Mouse (Mus musculus): ENCODE data around the gene Mgat1. TPM values are rescaled to one million over a fixed set of nuclear protein-coding genes. Genes with fewer than 3 reads are reported as not detected.

Mgat1 gene
- polyA plus RNA-seq, 1 experiment = 44.5 TPM

DNA sequence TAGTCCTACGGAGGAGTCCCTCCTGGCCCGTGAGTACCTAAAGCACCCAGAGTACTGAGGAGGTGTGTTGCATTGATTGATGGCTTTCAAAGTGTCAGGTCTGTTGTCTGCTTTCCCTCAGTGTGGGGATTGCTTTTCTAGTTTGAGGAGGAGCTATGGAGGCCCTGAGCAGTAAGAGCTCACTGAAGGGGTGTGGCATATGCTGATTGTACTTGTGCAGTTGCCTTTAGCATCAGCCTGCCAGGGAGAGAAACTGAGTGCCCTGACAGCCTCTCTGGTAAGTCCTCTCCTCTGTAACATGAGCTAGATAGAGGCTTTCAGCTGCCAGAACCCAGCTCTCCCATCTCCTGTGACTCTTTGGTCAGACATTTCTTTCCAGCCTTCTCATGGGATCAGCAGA lies 3.3 kb downstream of the Mgat1 start:
- H3K4me3 ChIP-seq (ENCODE audit: insufficient read depth, poor library complexity, severe bottlenecking) = no peak overlapping the region
- H3K79me3 ChIP-seq (ENCODE audit: low read depth) = peaks cover 16% of the 10 kb centered on the region
- no peak overlapping the region for H3ac ChIP-seq (ENCODE audit: control insufficient read depth, insufficient read length, low read depth)
- peaks cover 25% of the 10 kb centered on the region for H3K79me2 ChIP-seq (ENCODE audit: control insufficient read depth, insufficient read depth)
- peaks cover 8% of the 10 kb centered on the region for H3K36me3 ChIP-seq (ENCODE audit: control insufficient read depth, insufficient read depth)
- no peaks in the 10 kb centered on the region for H3K27me3 ChIP-seq (ENCODE audit: control insufficient read depth, insufficient read depth, insufficient read length)
- TF ChIP-seq MAX (IDR thresholded peaks at IDR 0.05) (no peak), USF1 (IDR thresholded peaks at IDR 0.05; ENCODE audit: low read depth) (no peak), MYOD1 (IDR thresholded peaks at IDR 0.05; ENCODE audit: control insufficient read depth, insufficient read length, low read depth) (no peak), FOSL1 (IDR thresholded peaks at IDR 0.05; ENCODE audit: insufficient read depth, low read length, poor library complexity, severe bottlenecking) (no peak), CTCF (IDR thresholded peaks at IDR 0.05; ENCODE audit: control insufficient read depth, insufficient read depth, insufficient read length) (no peak), CEBPB (IDR thresholded peaks at IDR 0.05; ENCODE audit: low read depth) (no peak), MYOG (IDR thresholded peaks at IDR 0.05; ENCODE audit: control insufficient read depth, extremely low read depth, insufficient read length) (no peak)

DNA sequence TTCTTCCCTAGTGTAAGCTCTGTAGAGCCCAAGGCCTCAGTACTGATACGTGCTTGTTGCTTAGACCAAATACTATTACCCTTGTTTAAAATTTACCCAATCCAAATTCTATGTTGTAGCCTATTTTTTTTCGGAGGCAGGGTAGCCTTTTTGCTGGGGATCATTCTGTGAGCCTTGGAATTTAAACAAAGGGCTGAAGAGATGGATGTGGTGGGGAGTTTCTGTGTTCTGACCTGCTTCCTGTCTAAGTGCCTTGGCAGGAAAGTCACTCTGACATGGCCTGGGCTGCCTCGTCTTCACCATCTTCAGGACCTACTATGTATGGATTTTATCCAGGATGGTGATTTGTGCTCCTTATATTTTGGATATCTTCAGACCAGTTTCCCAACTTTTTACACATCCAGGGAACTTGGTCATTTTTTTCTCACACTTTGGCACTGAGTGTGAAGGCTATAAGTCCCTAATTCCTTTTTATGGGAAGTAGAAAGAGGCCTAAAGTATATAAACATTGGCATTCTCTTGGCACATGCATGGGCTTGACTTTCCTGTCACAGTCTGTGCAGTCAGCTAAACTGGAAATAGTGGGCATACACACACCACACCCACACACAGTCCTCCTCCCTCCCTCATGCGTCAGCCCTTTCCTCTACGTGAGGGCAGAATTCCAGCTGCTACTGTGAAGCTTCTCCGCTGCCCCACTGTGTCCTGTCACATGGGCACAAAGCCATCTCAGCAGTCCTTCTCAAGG lies 4.4 kb downstream of the Mgat1 start:
- TF ChIP-seq FOSL1 (IDR thresholded peaks at IDR 0.05; ENCODE audit: insufficient read depth, low read length, poor library complexity, severe bottlenecking) (no peak), MYOD1 (IDR thresholded peaks at IDR 0.05; ENCODE audit: control insufficient read depth, insufficient read length, low read depth) (no peak), USF1 (IDR thresholded peaks at IDR 0.05; ENCODE audit: low read depth) (no peak), CEBPB (IDR thresholded peaks at IDR 0.05; ENCODE audit: low read depth) (no peak), CTCF (IDR thresholded peaks at IDR 0.05; ENCODE audit: control insufficient read depth, insufficient read depth, insufficient read length) (no peak), MYOG (IDR thresholded peaks at IDR 0.05; ENCODE audit: control insufficient read depth, extremely low read depth, insufficient read length) (no peak), MAX (IDR thresholded peaks at IDR 0.05) (no peak)
- Histone ChIP-seq H3K4me3 (ENCODE audit: insufficient read depth, poor library complexity, severe bottlenecking) (no peak overlapping the region), H3K79me2 (ENCODE audit: control insufficient read depth, insufficient read depth) (peaks cover 37% of the 10 kb centered on the region), H3K36me3 (ENCODE audit: control insufficient read depth, insufficient read depth) (peaks cover 19% of the 10 kb centered on the region), H3K79me3 (ENCODE audit: low read depth) (peaks cover 24% of the 10 kb centered on the region), H3ac (ENCODE audit: control insufficient read depth, insufficient read length, low read depth) (no peak overlapping the region), H3K27me3 (ENCODE audit: control insufficient read depth, insufficient read depth, insufficient read length) (no peaks in the 10 kb centered on the region)

DNA sequence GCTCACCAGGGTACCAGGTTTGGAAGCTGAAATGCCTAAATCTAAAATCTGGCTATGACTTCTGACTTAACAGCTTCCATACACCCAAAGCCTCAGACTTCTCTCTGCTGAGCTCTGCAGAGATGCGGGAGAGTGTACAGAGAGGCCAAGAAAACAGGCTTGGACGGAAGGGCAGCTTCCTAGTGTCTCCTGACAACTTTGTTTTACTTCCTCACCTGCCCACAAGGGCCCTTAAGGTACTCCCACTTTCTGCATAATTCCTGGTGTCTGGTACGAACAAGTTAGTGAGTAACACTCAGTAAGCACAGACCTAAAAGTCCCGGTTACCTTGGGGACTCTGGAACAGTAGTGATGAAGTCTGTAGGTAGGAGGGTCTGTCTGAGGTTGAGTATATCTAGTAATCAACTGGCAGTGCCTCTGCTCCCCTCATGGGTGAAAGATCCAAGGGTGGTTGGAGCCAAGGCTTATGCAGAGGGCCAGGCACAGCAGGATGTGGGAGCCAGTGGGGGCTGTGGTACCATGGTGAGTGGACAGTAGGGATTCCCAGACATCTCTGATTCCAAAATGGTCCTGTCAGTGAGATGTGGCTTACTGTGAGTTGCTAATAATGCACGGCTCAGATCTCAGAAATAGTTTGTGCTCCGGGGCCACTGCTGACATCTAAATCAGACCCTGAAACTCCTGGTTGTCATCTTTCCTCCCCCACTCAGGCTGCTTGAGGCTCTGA lies 5.1 kb downstream of the Mgat1 start:
- Histone ChIP-seq H3K4me3 (ENCODE audit: insufficient read depth, poor library complexity, severe bottlenecking) (no peak overlapping the region), H3K79me2 (ENCODE audit: control insufficient read depth, insufficient read depth) (peaks cover 44% of the 10 kb centered on the region), H3K79me3 (ENCODE audit: low read depth) (peaks cover 29% of the 10 kb centered on the region), H3K36me3 (ENCODE audit: control insufficient read depth, insufficient read depth) (peaks cover 26% of the 10 kb centered on the region), H3ac (ENCODE audit: control insufficient read depth, insufficient read length, low read depth) (no peak overlapping the region), H3K27me3 (ENCODE audit: control insufficient read depth, insufficient read depth, insufficient read length) (no peaks in the 10 kb centered on the region)
- TF ChIP-seq FOSL1 (IDR thresholded peaks at IDR 0.05; ENCODE audit: insufficient read depth, low read length, poor library complexity, severe bottlenecking) (no peak), USF1 (IDR thresholded peaks at IDR 0.05; ENCODE audit: low read depth) (no peak), MAX (IDR thresholded peaks at IDR 0.05) (no peak), MYOG (IDR thresholded peaks at IDR 0.05; ENCODE audit: control insufficient read depth, extremely low read depth, insufficient read length) (no peak), CEBPB (IDR thresholded peaks at IDR 0.05; ENCODE audit: low read depth) (no peak), MYOD1 (IDR thresholded peaks at IDR 0.05; ENCODE audit: control insufficient read depth, insufficient read length, low read depth) (no peak), CTCF (IDR thresholded peaks at IDR 0.05; ENCODE audit: control insufficient read depth, insufficient read depth, insufficient read length) (no peak)

DNA sequence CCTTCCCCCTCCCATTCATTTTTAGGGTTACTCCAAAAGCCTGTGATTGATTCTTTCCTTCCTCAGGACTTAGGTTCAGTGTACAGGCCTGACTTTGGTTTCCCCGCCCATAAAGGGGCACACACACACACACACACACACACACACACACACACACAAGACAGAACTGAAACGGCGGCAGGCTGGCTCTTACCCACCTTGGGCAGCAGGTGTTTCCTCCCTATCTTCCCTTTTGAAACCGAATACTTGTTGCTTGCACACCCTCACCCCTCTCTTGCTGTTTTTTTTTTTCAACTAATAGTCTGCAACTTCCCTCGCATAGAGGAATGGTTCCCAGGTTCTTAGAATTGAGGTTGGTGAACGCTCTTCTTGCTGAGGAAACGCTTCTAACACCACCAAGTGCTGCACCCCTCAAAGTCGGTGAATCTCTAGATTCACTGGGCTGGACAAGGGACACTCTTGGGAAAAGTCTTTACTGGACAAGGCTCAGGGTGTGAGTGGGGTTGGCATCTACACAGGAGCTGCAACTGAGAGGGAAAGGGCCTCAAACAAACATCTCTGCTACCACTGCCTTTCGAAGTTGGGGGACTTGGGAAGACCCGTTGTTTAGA lies 5.9 kb downstream of the Mgat1 start:
- no peaks in the 10 kb centered on the region for H3K27me3 ChIP-seq (ENCODE audit: control insufficient read depth, insufficient read depth, insufficient read length)
- peak overlapping the region; percentile 68 for H3K4me3 ChIP-seq (ENCODE audit: insufficient read depth, poor library complexity, severe bottlenecking)
- peaks cover 29% of the 10 kb centered on the region for H3K79me3 ChIP-seq (ENCODE audit: low read depth)
- H3ac ChIP-seq (ENCODE audit: control insufficient read depth, insufficient read length, low read depth) = peak overlapping the region; percentile 53
- H3K79me2 ChIP-seq (ENCODE audit: control insufficient read depth, insufficient read depth) = peaks cover 52% of the 10 kb centered on the region
- no peak for TF ChIP-seq MYOG (IDR thresholded peaks at IDR 0.05; ENCODE audit: control insufficient read depth, extremely low read depth, insufficient read length)
- no peak for TF ChIP-seq FOSL1 (IDR thresholded peaks at IDR 0.05; ENCODE audit: insufficient read depth, low read length, poor library complexity, severe bottlenecking)
- no peak for TF ChIP-seq MYOD1 (IDR thresholded peaks at IDR 0.05; ENCODE audit: control insufficient read depth, insufficient read length, low read depth)
- no peak for TF ChIP-seq CTCF (IDR thresholded peaks at IDR 0.05; ENCODE audit: control insufficient read depth, insufficient read depth, insufficient read length)
- TF ChIP-seq MAX (IDR thresholded peaks at IDR 0.05) = no peak
- peaks cover 34% of the 10 kb centered on the region for H3K36me3 ChIP-seq (ENCODE audit: control insufficient read depth, insufficient read depth)

Data from C2C12 (cell line).